Mouse (Mus musculus) liver, adult 2 months (tissue): ENCODE results near the gene Adamtsl1.

ENCODE experiments used
- CTCF ChIP-seq: fragments of 200-500 bp; IDR thresholded peaks from 2 replicates; pipeline ENCODE4 v1.5.1; 2011; ENCODE audit warnings: low read depth, low read length, control low read depth
- POLR2A ChIP-seq: fragments of 200-500 bp; IDR thresholded peaks from 2 replicates; pipeline ENCODE4 v1.6.1; 2011; ENCODE audit warnings: low read length, control low read depth; ENCODE audit not compliant: insufficient read depth; ENCODE audit errors: extremely low read depth

- TF ChIP-seq POLR2A = no peak
- no peak for TF ChIP-seq CTCF
These were observed 811.4 kb downstream of the Adamtsl1 start for GRCm38 (mm10) chr4:86325411-86325810.
